Mouse (Mus musculus): ENCODE results near the gene Snx8. TPM values are rescaled to one million over a fixed set of nuclear protein-coding genes. Genes with fewer than 3 reads are reported as not detected.

Snx8 gene
- polyA plus RNA-seq, 1 experiment from 2014 or later, result 9.9 TPM

- Histone ChIP-seq H3K9me3 (ENCODE audit: control insufficient read depth, low read length) (no peaks in the 10 kb centered on the region), H3K4me1 (ENCODE audit: control insufficient read depth in 2 of 2, insufficient read depth in 2 of 2, low read length in 2 of 2) (peaks cover 8 to 10% of the 10 kb centered on the region in 2 experiments), H3K4me2 (ENCODE audit: low read length) (peak within 1 kb of the TSS; percentile 97), H3K27me3 (ENCODE audit: control insufficient read depth, insufficient read depth, low read length) (no peaks in the 10 kb centered on the region), H3K9ac (ENCODE audit: low read length) (peak within 1 kb of the TSS; percentile 90), H3K4me3 (ENCODE audit: control insufficient read depth in 1 of 2, insufficient read depth in 1 of 2, low read depth in 1 of 2, low read length in 2 of 2) (peak within 1 kb of the TSS; percentile 80 to 82), H3K36me3 (ENCODE audit: control insufficient read depth, insufficient read depth, low read length) (peaks cover 30% of the 10 kb centered on the region), H3K27ac (replicated peaks in 1 of 2; ENCODE audit: control insufficient read depth in 1 of 2, insufficient read depth in 1 of 2, low read depth in 2 of 2, low read length in 2 of 2) (peak within 1 kb of the TSS; percentile 85 to 86)
- peak; percentile 62 for ATAC-seq (ENCODE audit: insufficient number of reproducible peaks, insufficient read depth, low FRiP score, low read depth)
- WGBS, result 1% methylated on average over 39 of the region's 39 CpGs
Measured at GRCm38 (mm10) chr5:140331615-140332512, 57.2 kb downstream of the Snx8 start, which contains the start of gene Mrm2. Gene Mrm2 (minus strand): TSS chr5:140331898.

GRCm38 (mm10) chr5:140324058-140324457, 65.0 kb downstream of the Snx8 start:
- Histone ChIP-seq H3K9ac (ENCODE audit: low read length) (no peak overlapping the region), H3K36me3 (ENCODE audit: control insufficient read depth, insufficient read depth, low read length) (peaks cover 18% of the 10 kb centered on the region), H3K4me3 (ENCODE audit: control insufficient read depth in 1 of 2, insufficient read depth in 1 of 2, low read depth in 1 of 2, low read length in 2 of 2) (no peak overlapping the region), H3K27ac (replicated peaks in 1 of 2; ENCODE audit: control insufficient read depth in 1 of 2, insufficient read depth in 1 of 2, low read depth in 2 of 2, low read length in 2 of 2) (no peak overlapping the region), H3K27me3 (ENCODE audit: control insufficient read depth, insufficient read depth, low read length) (no peaks in the 10 kb centered on the region), H3K4me2 (ENCODE audit: low read length) (no peak overlapping the region), H3K9me3 (ENCODE audit: control insufficient read depth, low read length) (no peaks in the 10 kb centered on the region), H3K4me1 (ENCODE audit: control insufficient read depth in 2 of 2, insufficient read depth in 2 of 2, low read length in 2 of 2) (peaks cover 0 to 10% of the 10 kb centered on the region in 2 experiments; a peak in 1 of 4 replicates)
- ATAC-seq (ENCODE audit: insufficient number of reproducible peaks, insufficient read depth, low FRiP score, low read depth), result no peak
- WGBS, result 72% methylated on average over 5 of the region's 5 CpGs

DNA sequence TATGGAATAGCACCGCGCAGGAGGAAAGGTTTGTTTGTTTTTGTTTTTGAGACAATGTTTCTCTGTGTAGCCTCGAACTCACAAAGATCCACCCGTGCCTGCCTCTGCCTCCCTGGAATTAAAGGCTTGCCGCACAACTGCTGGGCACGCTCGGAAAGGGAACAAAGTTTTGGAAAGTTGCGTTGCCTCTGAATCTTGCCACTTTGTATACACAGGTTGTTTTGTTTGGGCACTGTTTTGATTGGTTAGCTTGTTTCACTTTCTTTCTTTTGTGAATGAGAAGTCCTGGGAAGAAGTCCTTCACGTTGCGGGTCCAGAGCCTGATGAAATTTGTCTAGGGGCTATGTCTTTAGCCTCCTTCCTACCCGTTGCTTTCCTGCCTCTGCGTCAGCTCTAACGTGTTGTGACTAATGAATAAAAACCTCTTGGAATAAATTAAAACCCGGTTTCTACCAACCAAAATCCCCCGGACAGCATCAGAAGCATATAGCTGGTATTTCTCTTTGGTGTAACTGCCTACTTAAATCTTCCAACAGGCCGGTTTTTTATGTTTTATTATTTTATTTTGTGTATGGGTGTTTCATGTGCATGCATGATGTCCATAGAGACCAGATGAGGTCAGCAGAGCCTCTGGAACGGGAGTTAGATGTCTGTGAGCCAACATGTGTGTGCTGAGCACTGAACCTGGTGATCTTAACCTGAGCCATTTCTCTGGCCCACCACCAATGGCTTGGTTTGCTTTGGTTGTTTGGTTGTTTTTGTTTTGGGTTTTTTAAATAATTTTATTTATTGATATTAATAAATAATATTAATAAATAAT, 67.1 kb downstream of the Snx8 start:
- H3K4me1 ChIP-seq (ENCODE audit: control insufficient read depth in 2 of 2, insufficient read depth in 2 of 2, low read length in 2 of 2), result peaks cover 0 to 10% of the 10 kb centered on the region in 2 experiments; a peak in 1 of 4 replicates
- peak overlapping the region; percentile 65 to 84 for H3K27ac ChIP-seq (replicated peaks in 1 of 2; ENCODE audit: control insufficient read depth in 1 of 2, insufficient read depth in 1 of 2, low read depth in 2 of 2, low read length in 2 of 2)
- no peak for ATAC-seq (ENCODE audit: insufficient number of reproducible peaks, insufficient read depth, low FRiP score, low read depth)
- H3K9ac ChIP-seq (ENCODE audit: low read length), result peak overlapping the region; percentile 95
- H3K36me3 ChIP-seq (ENCODE audit: control insufficient read depth, insufficient read depth, low read length), result no peaks in the 10 kb centered on the region; the same call in 1 of the 2 replicates
- no peaks in the 10 kb centered on the region for H3K27me3 ChIP-seq (ENCODE audit: control insufficient read depth, insufficient read depth, low read length)
- WGBS, result 2% methylated on average over 17 of the region's 17 CpGs
- peak overlapping the region; percentile 87 for H3K4me2 ChIP-seq (ENCODE audit: low read length)
- H3K4me3 ChIP-seq (ENCODE audit: control insufficient read depth in 1 of 2, insufficient read depth in 1 of 2, low read depth in 1 of 2, low read length in 2 of 2), result peak overlapping the region; percentile 80 to 91
- H3K9me3 ChIP-seq (ENCODE audit: control insufficient read depth, low read length), result no peaks in the 10 kb centered on the region

GRCm38 (mm10) chr5:140321042-140321755, 67.9 kb downstream of the Snx8 start, which contains the start of the genes Mad1l1 and Nudt1:
Gene Mad1l1 (minus strand): TSS chr5:140321552.
Gene Nudt1 (plus strand): TSS chr5:140321656.
- WGBS, result under 1% methylated on average over 60 of the region's 60 CpGs
- H3K9ac ChIP-seq (ENCODE audit: low read length), result peak within 1 kb of the TSS; percentile 95
- H3K27me3 ChIP-seq (ENCODE audit: control insufficient read depth, insufficient read depth, low read length), result no peaks in the 10 kb centered on the region
- peak within 1 kb of the TSS; percentile 80 to 91 for H3K4me3 ChIP-seq (ENCODE audit: control insufficient read depth in 1 of 2, insufficient read depth in 1 of 2, low read depth in 1 of 2, low read length in 2 of 2)
- H3K27ac ChIP-seq (replicated peaks in 1 of 2; ENCODE audit: control insufficient read depth in 1 of 2, insufficient read depth in 1 of 2, low read depth in 2 of 2, low read length in 2 of 2), result peak within 1 kb of the TSS; percentile 65 to 84
- H3K4me2 ChIP-seq (ENCODE audit: low read length), result peak within 1 kb of the TSS; percentile 87
- ATAC-seq (ENCODE audit: insufficient number of reproducible peaks, insufficient read depth, low FRiP score, low read depth), result peak; percentile 90
- H3K4me1 ChIP-seq (ENCODE audit: control insufficient read depth in 2 of 2, insufficient read depth in 2 of 2, low read length in 2 of 2), result peaks cover 0 to 10% of the 10 kb centered on the region in 2 experiments; a peak in 1 of 4 replicates
- no peaks in the 10 kb centered on the region for H3K9me3 ChIP-seq (ENCODE audit: control insufficient read depth, low read length)
- no peaks in the 10 kb centered on the region for H3K36me3 ChIP-seq (ENCODE audit: control insufficient read depth, insufficient read depth, low read length)

DNA sequence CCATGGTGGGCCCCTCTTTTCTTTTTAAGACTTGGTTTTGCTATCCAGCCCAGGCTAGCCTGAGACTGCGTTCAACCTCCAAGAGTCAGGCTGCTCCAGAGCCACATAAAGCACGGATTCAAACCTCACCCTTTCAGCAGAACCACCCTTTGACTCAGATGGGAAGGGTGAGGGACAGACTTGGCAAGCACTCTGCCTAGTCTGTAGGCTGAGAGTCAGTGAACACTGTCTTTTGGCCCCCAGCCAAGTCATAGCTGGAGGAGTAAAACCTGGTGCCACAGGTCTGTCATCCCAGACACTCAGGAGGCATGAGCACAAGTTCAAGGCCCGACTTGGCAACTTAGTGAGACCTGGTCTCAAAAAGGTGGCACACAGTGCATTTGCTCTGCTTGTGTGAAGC, 72.3 kb downstream of the Snx8 start:
- Histone ChIP-seq H3K36me3 (ENCODE audit: control insufficient read depth, insufficient read depth, low read length) (peaks cover 30% of the 10 kb centered on the region), H3K4me3 (ENCODE audit: control insufficient read depth in 1 of 2, insufficient read depth in 1 of 2, low read depth in 1 of 2, low read length in 2 of 2) (no peak overlapping the region), H3K9ac (ENCODE audit: low read length) (no peak overlapping the region), H3K27ac (replicated peaks in 1 of 2; ENCODE audit: control insufficient read depth in 1 of 2, insufficient read depth in 1 of 2, low read depth in 2 of 2, low read length in 2 of 2) (no peak overlapping the region), H3K27me3 (ENCODE audit: control insufficient read depth, insufficient read depth, low read length) (no peaks in the 10 kb centered on the region), H3K4me1 (ENCODE audit: control insufficient read depth in 2 of 2, insufficient read depth in 2 of 2, low read length in 2 of 2) (peaks cover 0 to 10% of the 10 kb centered on the region in 2 experiments; a peak in 1 of 4 replicates), H3K9me3 (ENCODE audit: control insufficient read depth, low read length) (no peaks in the 10 kb centered on the region), H3K4me2 (ENCODE audit: low read length) (no peak overlapping the region)
- no peak for ATAC-seq (ENCODE audit: insufficient number of reproducible peaks, insufficient read depth, low FRiP score, low read depth)
- 78% methylated on average over 3 of the region's 3 CpGs for WGBS

DNA sequence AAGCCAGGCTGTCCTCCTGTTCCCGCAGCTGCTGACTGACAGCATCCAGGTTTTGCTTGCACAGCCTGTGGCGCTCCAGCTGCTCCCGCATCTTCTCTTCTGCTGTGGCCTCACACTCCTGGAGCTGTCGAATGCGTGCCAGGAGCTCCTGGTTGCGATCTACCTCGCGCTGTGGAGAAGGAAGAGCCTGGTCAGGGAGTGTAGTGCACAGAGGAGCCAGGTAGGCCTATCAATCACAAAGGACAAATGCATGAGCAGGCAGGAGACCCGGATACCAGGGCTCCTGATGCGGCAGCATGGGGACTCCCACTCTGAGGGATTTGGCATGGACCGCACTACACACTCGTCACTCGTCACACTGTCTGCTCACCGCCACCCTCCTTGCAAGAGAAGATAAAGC, 81.5 kb downstream of the Snx8 start:
- 52% methylated on average over 14 of the region's 14 CpGs for WGBS
- Histone ChIP-seq H3K27me3 (ENCODE audit: control insufficient read depth, insufficient read depth, low read length) (no peaks in the 10 kb centered on the region), H3K4me2 (ENCODE audit: low read length) (peak overlapping the region; percentile 21; the same call in 1 of the 2 replicates), H3K4me3 (ENCODE audit: control insufficient read depth in 1 of 2, insufficient read depth in 1 of 2, low read depth in 1 of 2, low read length in 2 of 2) (no peak overlapping the region), H3K9ac (ENCODE audit: low read length) (0 out of 2 replicates have a peak overlapping the region, but pooled peaks have one; percentile 17), H3K36me3 (ENCODE audit: control insufficient read depth, insufficient read depth, low read length) (peaks cover 67% of the 10 kb centered on the region), H3K27ac (replicated peaks in 1 of 2; ENCODE audit: control insufficient read depth in 1 of 2, insufficient read depth in 1 of 2, low read depth in 2 of 2, low read length in 2 of 2) (peak overlapping the region; percentile 1 to 20; a peak in 2 of 4 replicates), H3K9me3 (ENCODE audit: control insufficient read depth, low read length) (no peaks in the 10 kb centered on the region), H3K4me1 (ENCODE audit: control insufficient read depth in 2 of 2, insufficient read depth in 2 of 2, low read length in 2 of 2) (peaks cover 21 to 28% of the 10 kb centered on the region in 2 experiments)
- ATAC-seq (ENCODE audit: insufficient number of reproducible peaks, insufficient read depth, low FRiP score, low read depth), result no peak
